Mouse (Mus musculus): ENCODE measurements around the gene Gm8257. TPM values are rescaled to one million over a fixed set of nuclear protein-coding genes. Genes with fewer than 3 reads are reported as not detected.
"Not testable (repeated sequence)": the region's sequence is repeated elsewhere in the genome, so short reads cannot be mapped to it uniquely, and the experiment has no call there.

Gm8257 gene
- not detected in 2 replicates for polyA plus RNA-seq (2015; fragmentation: Nextera tagmentation; extraction: Ambion mirVana)

DNA sequence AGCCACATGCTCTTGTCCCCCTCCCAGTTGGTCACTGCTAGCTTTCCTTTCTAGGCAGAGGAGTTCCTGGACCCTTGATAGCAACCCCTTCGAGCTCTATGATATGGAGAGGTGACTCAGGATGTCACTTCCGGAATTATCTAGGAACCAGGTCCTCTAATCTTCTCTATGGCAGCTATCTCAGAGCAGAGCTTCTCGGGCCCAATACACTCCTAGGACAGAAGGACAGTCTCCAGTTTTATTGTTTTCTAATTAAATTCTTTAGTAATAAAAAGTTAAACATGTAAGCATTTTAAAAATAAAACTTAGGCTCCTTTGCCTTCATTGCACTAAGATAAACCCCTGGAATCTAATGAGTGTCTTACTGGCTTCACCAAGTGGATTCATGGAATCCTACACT is at the start of gene Gm8257:
Gene Gm8257 (minus strand): TSS at position 101 of the 400 bp plus-strand sequence.
- not testable (repeated sequence) for H3K27me3 ChIP-seq (ENCODE audit: insufficient read depth, low read length); ATAC-seq (ENCODE audit: low FRiP score, low TSS enrichment); H3K4me2 ChIP-seq (replicated peaks; ENCODE audit: low read depth, low read length); H3K4me3 ChIP-seq (ENCODE audit: low read length); H3K9ac ChIP-seq (replicated peaks; ENCODE audit: low read length); H3K9me3 ChIP-seq (ENCODE audit: low read length); H3K4me1 ChIP-seq (ENCODE audit: insufficient read depth, low read length); H3K36me3 ChIP-seq (ENCODE audit: insufficient read depth, low read length); H3K27ac ChIP-seq (ENCODE audit: low read length)
- 82% methylated on average over 3 of the region's 3 CpGs for WGBS

DNA sequence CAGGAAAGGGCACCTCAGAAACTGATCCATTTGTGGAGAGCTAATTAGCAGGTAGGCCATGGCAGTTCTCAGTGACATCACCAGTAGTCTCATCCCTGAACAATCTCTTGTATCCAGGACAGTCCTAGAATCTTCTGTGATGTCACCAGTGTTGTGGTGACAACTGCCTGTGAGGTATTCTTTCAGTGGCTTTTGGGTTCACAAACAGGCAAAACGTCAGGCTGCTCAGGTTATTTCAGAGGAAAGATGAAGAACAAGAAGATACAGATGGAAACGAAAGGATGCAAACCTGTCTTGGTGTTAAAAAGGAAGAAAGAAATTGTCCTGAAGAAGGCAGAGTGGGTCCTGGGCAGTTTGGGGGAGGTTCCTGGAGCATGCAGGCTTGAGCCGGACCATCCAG is 44.0 kb upstream of the Gm8257 start, which contains the start of gene Gm8267:
Gene Gm8267 (minus strand): TSS at position 101 of the 400 bp plus-strand sequence.
- no peaks in the 10 kb centered on the region for H3K9me3 ChIP-seq (ENCODE audit: low read length)
- no peak for ATAC-seq (ENCODE audit: low FRiP score, low TSS enrichment)
- H3K9ac ChIP-seq (replicated peaks; ENCODE audit: low read length) = no peak within 1 kb of the TSS
- H3K27ac ChIP-seq (ENCODE audit: low read length) = no peak within 1 kb of the TSS
- 80% methylated on average over 3 of the region's 3 CpGs for WGBS
- no peak within 1 kb of the TSS for H3K4me2 ChIP-seq (replicated peaks; ENCODE audit: low read depth, low read length)
- no peaks in the 10 kb centered on the region for H3K4me1 ChIP-seq (ENCODE audit: insufficient read depth, low read length)
- H3K36me3 ChIP-seq (ENCODE audit: insufficient read depth, low read length) = no peaks in the 10 kb centered on the region
- no peak within 1 kb of the TSS for H3K4me3 ChIP-seq (ENCODE audit: low read length)
- no peaks in the 10 kb centered on the region for H3K27me3 ChIP-seq (ENCODE audit: insufficient read depth, low read length)

DNA sequence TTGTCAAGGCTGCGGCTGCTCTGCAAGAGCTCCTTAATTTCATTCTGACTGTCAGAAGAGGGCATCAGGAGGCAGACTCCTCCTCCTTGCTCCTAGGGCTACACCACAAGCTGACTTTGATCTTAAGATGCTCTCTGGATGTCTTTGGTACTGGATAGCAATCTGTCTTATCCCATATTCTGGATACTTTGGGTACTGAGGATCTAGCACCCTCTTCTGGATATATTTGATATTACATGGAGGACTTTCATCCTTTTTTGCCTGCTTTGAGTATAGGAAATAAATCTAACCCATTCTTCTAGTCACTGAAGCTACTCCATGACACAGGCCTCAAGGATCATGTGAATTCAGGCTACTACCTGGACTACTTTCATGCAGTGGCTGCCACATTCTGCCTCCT is 36.5 kb upstream of the Gm8257 start:
- WGBS = 78% methylated on average over 1 of the region's 1 CpGs
- not testable (repeated sequence) for ATAC-seq (ENCODE audit: low FRiP score, low TSS enrichment)

DNA sequence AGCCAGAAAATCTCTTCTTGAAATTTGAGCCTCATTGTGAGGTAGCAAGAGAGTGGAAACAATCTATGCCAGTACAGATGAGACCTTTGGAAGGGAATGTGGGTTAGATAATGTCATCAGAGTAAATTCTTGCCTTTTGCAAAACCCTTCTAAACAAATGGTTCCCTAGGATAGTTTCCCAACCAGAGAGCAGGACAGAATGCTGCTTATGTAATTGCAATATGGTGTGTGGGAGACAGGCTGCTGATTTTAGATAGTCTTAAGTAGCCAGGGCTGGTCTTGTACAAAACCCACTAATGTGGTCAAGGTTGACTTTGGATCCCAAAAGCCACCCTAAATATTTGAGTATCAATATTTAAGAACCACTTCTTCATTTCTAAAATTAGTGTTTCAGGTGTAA is 24.5 kb upstream of the Gm8257 start:
- H3K9ac ChIP-seq (replicated peaks; ENCODE audit: low read length); H3K4me3 ChIP-seq (ENCODE audit: low read length); ATAC-seq (ENCODE audit: low FRiP score, low TSS enrichment); H3K27ac ChIP-seq (ENCODE audit: low read length); H3K36me3 ChIP-seq (ENCODE audit: insufficient read depth, low read length); H3K9me3 ChIP-seq (ENCODE audit: low read length); H3K4me2 ChIP-seq (replicated peaks; ENCODE audit: low read depth, low read length); H3K27me3 ChIP-seq (ENCODE audit: insufficient read depth, low read length); H3K4me1 ChIP-seq (ENCODE audit: insufficient read depth, low read length): not testable (repeated sequence)

More for the DNA sequence above, 36.5 kb upstream of the Gm8257 start:
- H3K27me3 ChIP-seq (ENCODE audit: insufficient read depth, low read length); H3K27ac ChIP-seq (ENCODE audit: low read length); H3K9ac ChIP-seq (replicated peaks; ENCODE audit: low read length); H3K4me1 ChIP-seq (ENCODE audit: insufficient read depth, low read length); H3K36me3 ChIP-seq (ENCODE audit: insufficient read depth, low read length); H3K4me2 ChIP-seq (replicated peaks; ENCODE audit: low read depth, low read length); H3K4me3 ChIP-seq (ENCODE audit: low read length); H3K9me3 ChIP-seq (ENCODE audit: low read length): not testable (repeated sequence)

DNA sequence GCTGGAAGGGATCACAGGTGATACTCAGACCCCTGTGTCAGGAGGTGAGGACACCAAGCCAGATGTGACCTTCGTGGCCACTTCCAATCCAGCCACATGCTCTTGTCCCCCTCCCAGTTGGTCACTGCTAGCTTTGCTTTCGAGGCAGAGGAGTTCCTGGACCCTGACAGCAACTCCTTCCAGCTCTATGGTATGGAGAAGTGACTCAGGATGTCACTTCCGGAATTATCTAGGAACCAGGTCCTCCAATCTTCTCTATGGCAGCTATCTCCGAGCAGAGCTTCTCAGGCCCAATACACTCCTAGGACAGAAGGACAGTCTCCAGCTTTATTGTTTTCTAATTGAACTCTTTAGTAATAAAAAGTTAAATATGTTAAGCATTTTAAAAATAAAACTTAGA is 78.5 kb downstream of the Gm8257 start, which contains the start of gene Gm5624:
Gene Gm5624 (minus strand): TSS at position 202 of the 400 bp plus-strand sequence.
- H3K9me3 ChIP-seq (ENCODE audit: low read length); H3K4me1 ChIP-seq (ENCODE audit: insufficient read depth, low read length); H3K4me3 ChIP-seq (ENCODE audit: low read length); H3K27me3 ChIP-seq (ENCODE audit: insufficient read depth, low read length); H3K27ac ChIP-seq (ENCODE audit: low read length); H3K9ac ChIP-seq (replicated peaks; ENCODE audit: low read length); H3K36me3 ChIP-seq (ENCODE audit: insufficient read depth, low read length); H3K4me2 ChIP-seq (replicated peaks; ENCODE audit: low read depth, low read length); ATAC-seq (ENCODE audit: low FRiP score, low TSS enrichment): not testable (repeated sequence)
- 79% methylated on average over 4 of the region's 4 CpGs for WGBS

Other genes with a start within 250 kb of the Gm8257 start
- not detected in 2 replicates for gene BC061237, start 214.0 kb downstream of the Gm8257 start, polyA plus RNA-seq (2015; fragmentation: Nextera tagmentation; extraction: Ambion mirVana)
- not detected in 2 replicates for gene Gm17093, start 188.2 kb downstream of the Gm8257 start, polyA plus RNA-seq (2015; fragmentation: Nextera tagmentation; extraction: Ambion mirVana)
- not detected in 2 replicates for gene Gm8247, start 123.3 kb downstream of the Gm8257 start, polyA plus RNA-seq (2015; fragmentation: Nextera tagmentation; extraction: Ambion mirVana)
- gene Gm5624, start 78.5 kb downstream of the Gm8257 start, polyA plus RNA-seq (2015; fragmentation: Nextera tagmentation; extraction: Ambion mirVana) = not detected in 2 replicates
- gene Gm8267, start 43.9 kb upstream of the Gm8257 start, polyA plus RNA-seq (2015; fragmentation: Nextera tagmentation; extraction: Ambion mirVana) = not detected in 2 replicates
- gene Ptgdr, start 152.9 kb upstream of the Gm8257 start, polyA plus RNA-seq (2015; fragmentation: Nextera tagmentation; extraction: Ambion mirVana) = not detected in 2 replicates